Mouse (Mus musculus) spleen, adult 2 months (tissue): Measurements from ENCODE around the gene Camta2.

Experiments
- CTCF ChIP-seq: fragments of 200-500 bp; IDR thresholded peaks from 2 replicates; pipeline ENCODE4 v1.5.1; 2011; ENCODE audit warnings: mild to moderate bottlenecking, inconsistent platforms; ENCODE audit not compliant: insufficient read depth, insufficient read length, insufficient replicate concordance; ENCODE audit errors: extremely low read depth
- POLR2A ChIP-seq: fragments of 200-500 bp; IDR thresholded peaks from 2 replicates; pipeline ENCODE4 v1.6.1; 2011; ENCODE audit warnings: low read depth, low read length, inconsistent platforms

DNA sequence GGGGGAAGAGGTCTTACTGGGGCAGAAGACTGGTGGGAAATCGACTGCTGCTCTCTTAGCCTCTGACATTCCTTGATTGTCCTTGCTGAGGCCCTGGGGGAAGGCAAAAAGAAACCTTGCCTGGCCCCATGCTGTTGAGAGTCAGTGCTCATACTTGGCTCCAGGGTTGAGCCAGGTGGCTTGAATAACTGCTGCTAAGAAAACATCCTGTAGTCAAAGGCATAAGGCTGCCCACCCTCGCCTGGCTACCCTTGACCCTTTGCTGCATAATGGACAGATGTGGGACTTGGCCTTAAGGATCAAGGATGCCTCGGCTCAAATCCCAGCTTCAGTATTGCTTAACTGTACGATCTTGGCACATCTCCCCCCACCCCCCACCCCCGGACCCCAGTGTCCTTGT lies 30.6 kb upstream of the Camta2 start:
- TF ChIP-seq POLR2A (no peak), CTCF (no peak)
